Mouse (Mus musculus) midbrain, embryonic 13.5 days (tissue): Measurements from ENCODE around the gene Trpv2. TPM values are rescaled to one million over a fixed set of nuclear protein-coding genes. Genes with fewer than 3 reads are reported as not detected.
"Not testable (repeated sequence)": the region's sequence is repeated elsewhere in the genome, so short reads cannot be mapped to it uniquely, and the experiment has no call there.

Experiments used
- ATAC-seq: fragments of 200-750 bp; cut with Nextera tagmentation; 2 replicates; pipeline ENCODE4 v1.8.0; 2017; ENCODE audit warnings: mild to moderate bottlenecking, moderate TSS enrichment, moderate library complexity
- H3K27ac ChIP-seq: fragments of 300-500 bp; sonication (generic); 2 replicates; pipeline ENCODE4 v1.5.1; 2015; ENCODE audit warnings: inconsistent platforms, mild to moderate bottlenecking, moderate library complexity
- H3K27me3 ChIP-seq: fragments of 300-500 bp; sonication (generic); 2 replicates; pipeline ENCODE4 v1.6.1; 2015; ENCODE audit warnings: mild to moderate bottlenecking, inconsistent platforms
- H3K36me3 ChIP-seq: fragments of 300-500 bp; sonication (generic); 2 replicates; pipeline ENCODE4 v1.6.1; 2015; ENCODE audit warnings: mild to moderate bottlenecking, inconsistent platforms
- H3K4me1 ChIP-seq: fragments of 300-500 bp; sonication (generic); replicated peaks from 2 replicates; pipeline ENCODE4 v1.6.1; 2015; ENCODE audit warnings: inconsistent platforms
- H3K4me2 ChIP-seq: fragments of 300-500 bp; sonication (generic); replicated peaks from 2 replicates; pipeline ENCODE4 v1.6.1; 2015; ENCODE audit warnings: moderate library complexity, mild to moderate bottlenecking, inconsistent platforms
- H3K4me3 ChIP-seq: fragments of 300-500 bp; sonication (generic); replicated peaks from 2 replicates; pipeline ENCODE4 v1.5.1; 2015; ENCODE audit warnings: mild to moderate bottlenecking, inconsistent platforms
- H3K9ac ChIP-seq: fragments of 300-500 bp; sonication (generic); replicated peaks from 2 replicates; pipeline ENCODE4 v1.6.1; 2015; ENCODE audit warnings: mild to moderate bottlenecking, inconsistent platforms
- H3K9me3 ChIP-seq: fragments of 300-500 bp; sonication (generic); 2 replicates; pipeline ENCODE4 v1.6.1; 2016; ENCODE audit warnings: mild to moderate bottlenecking, inconsistent platforms
- WGBS: fragments of 180-500 bp; shearing (Covaris S2); methylation state at CpG from one replicate; pipeline ENCODE4 v1.1.7; 2015; 5-methylcytosine and 5-hydroxymethylcytosine counted together
- polyA plus RNA-seq: library from polyadenylated mRNA; unstranded; fragments of >200 nt; fragmentation: Nextera tagmentation; extraction: Ambion mirVana; gene quantifications from 2 replicates; pipeline ENCODE4 v1.2.1, GENCODE M21; 2015

Trpv2 gene
- polyA plus RNA-seq, 1 experiment from 2014 or later: 20.7 TPM

DNA sequence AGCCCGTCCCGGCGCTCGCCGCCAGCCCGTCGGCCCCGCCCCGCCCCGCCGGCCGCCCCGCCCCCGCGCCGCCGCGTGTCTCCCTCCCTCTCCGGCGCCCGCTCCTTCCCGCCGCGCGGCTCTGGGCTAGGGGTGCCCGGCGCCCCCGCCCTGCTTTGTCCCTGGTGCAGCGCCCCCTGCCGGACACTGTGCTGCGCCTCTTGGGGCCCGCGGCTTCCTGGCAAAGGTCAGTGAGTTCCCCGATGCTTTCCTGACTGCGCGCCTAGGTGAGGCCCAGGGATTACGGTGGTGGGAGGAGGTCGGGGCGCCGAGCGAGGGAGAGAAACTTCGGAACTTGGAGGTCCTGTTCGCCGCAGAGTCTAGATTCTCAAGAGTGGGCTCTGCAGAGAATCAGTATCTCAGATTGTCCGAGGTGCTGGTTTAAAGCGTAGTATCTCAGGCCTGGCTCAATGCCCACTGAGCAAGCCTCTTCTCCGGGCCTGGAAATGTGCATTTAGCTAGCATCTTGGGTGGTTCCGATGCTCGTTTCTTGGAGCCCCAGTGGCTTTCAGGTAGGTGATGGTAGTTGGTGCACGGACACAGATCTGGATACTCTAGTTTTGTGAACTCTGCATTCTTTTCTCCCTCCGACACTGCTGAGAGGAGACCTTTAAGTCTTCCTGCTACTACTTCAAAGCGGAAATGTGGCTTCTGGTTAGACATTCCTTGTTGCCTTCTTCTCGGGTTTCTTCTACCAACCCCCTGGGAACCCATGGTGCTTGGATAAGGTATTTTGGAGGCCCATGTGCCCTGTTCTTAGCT, 74.5 kb downstream of the Trpv2 start, which contains the start of gene Mmgt2:
Gene Mmgt2, plus strand, starts transcription at position 74 of the 801 bp plus-strand sequence.
- Histone ChIP-seq H3K9me3 (no peaks in the 10 kb centered on the region), H3K36me3 (no peaks in the 10 kb centered on the region), H3K4me1 (peaks cover 43% of the 10 kb centered on the region), H3K9ac (peak within 1 kb of the TSS; percentile 76), H3K27me3 (no peaks in the 10 kb centered on the region), H3K4me2 (peak within 1 kb of the TSS; percentile 99), H3K27ac (peak within 1 kb of the TSS; percentile 76), H3K4me3 (peak within 1 kb of the TSS; percentile 81)
- under 1% methylated on average over 42 of the region's 53 CpGs for WGBS
- ATAC-seq: peak; percentile 84

DNA sequence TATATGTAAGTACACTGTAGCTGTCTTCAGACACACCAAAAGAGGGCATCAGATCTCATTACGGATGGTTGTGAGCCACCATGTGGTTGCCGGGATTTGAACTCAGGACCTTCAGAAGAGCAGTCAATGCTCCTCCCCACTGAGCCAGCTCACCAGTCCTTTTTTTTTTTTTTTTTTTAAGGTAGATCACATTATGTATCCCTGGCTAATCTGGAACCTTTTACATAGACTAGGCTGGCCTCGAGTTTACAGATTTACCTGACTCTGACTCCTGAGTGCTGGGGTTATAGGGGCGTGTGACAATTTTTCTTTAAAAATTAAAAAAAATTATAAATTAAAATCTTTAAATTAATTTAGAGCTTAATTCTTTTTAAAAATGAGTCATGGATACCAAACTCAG, 75.5 kb downstream of the Trpv2 start:
- H3K36me3 ChIP-seq, ATAC-seq, H3K27me3 ChIP-seq, H3K4me3 ChIP-seq, H3K9me3 ChIP-seq, H3K9ac ChIP-seq, H3K27ac ChIP-seq, H3K4me2 ChIP-seq: not testable (repeated sequence)
- peaks cover 40% of the 10 kb centered on the region for H3K4me1 ChIP-seq
- 87% methylated on average over 4 of the region's 4 CpGs for WGBS

Other genes starting within 250 kb of the Trpv2 start
- gene Pigl, start 116.0 kb upstream of the Trpv2 start, polyA plus RNA-seq: 9.1 and 9.2 TPM in 2 replicates
- gene Ncor1, start 115.9 kb upstream of the Trpv2 start, polyA plus RNA-seq: 150 and 174 TPM in 2 replicates
- 52.8 and 65.6 TPM in 2 replicates for gene Cenpv, start 35.2 kb upstream of the Trpv2 start, polyA plus RNA-seq
- gene Ubb, start 23.3 kb upstream of the Trpv2 start, polyA plus RNA-seq: 4,691 and 4,901 TPM in 2 replicates
- 8.2 and 11.4 TPM in 2 replicates for gene Lrrc75a, start 74.0 kb downstream of the Trpv2 start, polyA plus RNA-seq
- gene Mmgt2, start 74.2 kb downstream of the Trpv2 start, polyA plus RNA-seq: 23.0 and 25.2 TPM in 2 replicates
- 21.2 and 22.2 TPM in 2 replicates for gene Zfp287, start 157.4 kb downstream of the Trpv2 start, polyA plus RNA-seq
- not detected in 2 replicates for gene Gm10428, start 178.6 kb downstream of the Trpv2 start, polyA plus RNA-seq
- gene Zfp286, start 215.0 kb downstream of the Trpv2 start, polyA plus RNA-seq: 35.4 and 37.9 TPM in 2 replicates
- 4.5 and 5.3 TPM in 2 replicates for gene Trim16, start 245.7 kb downstream of the Trpv2 start, polyA plus RNA-seq